Mouse (Mus musculus) heart, embryonic 16.5 days (tissue): ENCODE results near the gene Pbx1. TPM values are rescaled to one million over a fixed set of nuclear protein-coding genes. Genes with fewer than 3 reads are reported as not detected.
A peak's percentile ranks its signal among the peaks of the same experiment; 100 is the strongest.

Experiments
- ATAC-seq: fragments of 200-750 bp; cut with Nextera tagmentation; replicated peaks from 2 replicates; pipeline ENCODE4 v1.8.0; 2017; ENCODE audit warnings: moderate number of reproducible peaks; ENCODE audit not compliant: insufficient read depth, low FRiP score; ENCODE audit errors: extremely low read depth
- H3K27ac ChIP-seq: fragments of 300-500 bp; sonication (generic); 2 replicates; pipeline ENCODE4 v1.5.1; 2014; ENCODE audit warnings: mild to moderate bottlenecking, low read length, control low read depth, moderate library complexity
- H3K27me3 ChIP-seq: fragments of 300-500 bp; sonication (generic); 2 replicates; pipeline ENCODE4 v1.6.1; 2014; ENCODE audit warnings: low read length, mixed read lengths; ENCODE audit not compliant: control insufficient read depth, insufficient read depth
- H3K36me3 ChIP-seq: fragments of 300-500 bp; sonication (generic); 2 replicates; pipeline ENCODE4 v1.6.1; 2014; ENCODE audit not compliant: control insufficient read depth, insufficient read depth
- H3K4me1 ChIP-seq: fragments of 300-500 bp; sonication (generic); 2 replicates; pipeline ENCODE4 v1.6.1; 2014; ENCODE audit warnings: low read length, mixed read lengths; ENCODE audit not compliant: control insufficient read depth, insufficient read depth
- H3K4me2 ChIP-seq: fragments of 300-500 bp; sonication (generic); 2 replicates; pipeline ENCODE4 v1.6.1; 2014; ENCODE audit warnings: low read depth, mild to moderate bottlenecking, control low read depth, low read length
- H3K4me3 ChIP-seq: fragments of 300-500 bp; sonication (generic); 2 replicates; pipeline ENCODE4 v1.5.1; 2014; ENCODE audit warnings: mild to moderate bottlenecking, control low read depth, low read length
- H3K9ac ChIP-seq: fragments of 300-500 bp; sonication (generic); 2 replicates; pipeline ENCODE4 v1.6.1; 2014; ENCODE audit warnings: low read length, control low read depth
- H3K9me3 ChIP-seq: fragments of 300-500 bp; sonication (generic); replicated peaks from 2 replicates; pipeline ENCODE4 v1.6.1; 2016; ENCODE audit warnings: low read length; ENCODE audit not compliant: control insufficient read depth
- WGBS: fragments of 180-500 bp; shearing (Covaris S2); extraction: QIAGEN DNeasy Blood & Tissue Kit; methylation state at CpG from one replicate; pipeline ENCODE4 v1.1.7; 2014; 5-methylcytosine and 5-hydroxymethylcytosine counted together
- polyA plus RNA-seq: library from polyadenylated mRNA; unstranded; fragments of >200 nt; fragmentation: Nextera tagmentation; extraction: Ambion mirVana; gene quantifications from 2 replicates; pipeline ENCODE4 v1.2.1, GENCODE M21; 2015

Pbx1 gene
- polyA plus RNA-seq, 1 experiment from 2014 or later, result 18.0 TPM

- 0 out of 2 replicates have a peak, but pooled peaks cover 3% of the 10 kb centered on the region for H3K36me3 ChIP-seq
- H3K4me1 ChIP-seq, result peaks cover 84% of the 10 kb centered on the region
- H3K9me3 ChIP-seq, result no peaks in the 10 kb centered on the region
- H3K27ac ChIP-seq, result peak overlapping the region; percentile 93
- peak overlapping the region; percentile 56 for H3K4me2 ChIP-seq
- peak; percentile 84 for ATAC-seq
- WGBS, result 11% methylated on average over 23 of the region's 23 CpGs
- peak overlapping the region; percentile 25 for H3K4me3 ChIP-seq
- peak overlapping the region; percentile 54 for H3K9ac ChIP-seq
- H3K27me3 ChIP-seq, result no peaks in the 10 kb centered on the region
Observed at GRCm38 (mm10) chr1:168287843-168288591, 144.1 kb downstream of the Pbx1 start.

- no peak overlapping the region for H3K4me3 ChIP-seq
- peaks cover 78% of the 10 kb centered on the region for H3K4me1 ChIP-seq
- 29% methylated on average over 2 of the region's 2 CpGs for WGBS
- H3K27ac ChIP-seq, result peak overlapping the region; percentile 93
- no peaks in the 10 kb centered on the region for H3K27me3 ChIP-seq
- 0 out of 2 replicates have a peak, but pooled peaks cover 3% of the 10 kb centered on the region for H3K36me3 ChIP-seq
- peak overlapping the region; percentile 56 for H3K4me2 ChIP-seq
- peak overlapping the region; percentile 54 for H3K9ac ChIP-seq
- no peaks in the 10 kb centered on the region for H3K9me3 ChIP-seq
- ATAC-seq, result no peak
Observed at GRCm38 (mm10) chr1:168286862-168287650, 145.0 kb downstream of the Pbx1 start.

DNA sequence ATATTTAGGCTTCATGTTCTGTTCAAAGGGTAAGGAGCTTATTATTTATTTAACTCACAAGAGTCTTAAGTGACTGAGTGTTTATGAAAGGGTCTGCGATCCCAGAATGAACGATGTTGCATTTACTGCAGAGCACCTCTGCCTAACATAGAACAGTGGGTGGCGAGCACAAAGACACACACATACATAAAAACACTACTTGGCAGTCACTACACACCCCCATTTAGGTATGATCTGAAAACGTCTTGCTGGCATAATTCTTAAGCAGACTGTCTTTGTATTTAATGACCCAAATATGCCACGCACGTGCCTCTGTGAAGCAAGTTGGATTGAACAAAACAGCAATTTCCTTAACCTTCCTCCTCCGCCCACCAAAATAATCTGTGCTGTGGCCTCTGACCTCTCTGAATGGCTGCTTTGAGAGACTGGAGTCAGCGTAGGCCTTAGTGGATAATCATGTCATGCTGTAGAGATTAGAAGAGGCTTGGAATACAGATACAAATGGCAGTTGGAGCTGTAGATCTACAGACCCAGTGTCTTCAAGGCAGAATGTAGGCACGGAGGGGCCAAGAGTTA, 147.4 kb downstream of the Pbx1 start:
- Histone ChIP-seq H3K36me3 (no peaks in the 10 kb centered on the region), H3K4me1 (peaks cover 61% of the 10 kb centered on the region), H3K4me3 (no peak overlapping the region), H3K9ac (no peak overlapping the region), H3K27ac (peak overlapping the region; percentile 66; the same call in 1 of the 2 replicates), H3K9me3 (no peaks in the 10 kb centered on the region), H3K4me2 (no peak overlapping the region), H3K27me3 (no peaks in the 10 kb centered on the region)
- no peak for ATAC-seq
- 59% methylated on average over 9 of the region's 9 CpGs for WGBS

DNA sequence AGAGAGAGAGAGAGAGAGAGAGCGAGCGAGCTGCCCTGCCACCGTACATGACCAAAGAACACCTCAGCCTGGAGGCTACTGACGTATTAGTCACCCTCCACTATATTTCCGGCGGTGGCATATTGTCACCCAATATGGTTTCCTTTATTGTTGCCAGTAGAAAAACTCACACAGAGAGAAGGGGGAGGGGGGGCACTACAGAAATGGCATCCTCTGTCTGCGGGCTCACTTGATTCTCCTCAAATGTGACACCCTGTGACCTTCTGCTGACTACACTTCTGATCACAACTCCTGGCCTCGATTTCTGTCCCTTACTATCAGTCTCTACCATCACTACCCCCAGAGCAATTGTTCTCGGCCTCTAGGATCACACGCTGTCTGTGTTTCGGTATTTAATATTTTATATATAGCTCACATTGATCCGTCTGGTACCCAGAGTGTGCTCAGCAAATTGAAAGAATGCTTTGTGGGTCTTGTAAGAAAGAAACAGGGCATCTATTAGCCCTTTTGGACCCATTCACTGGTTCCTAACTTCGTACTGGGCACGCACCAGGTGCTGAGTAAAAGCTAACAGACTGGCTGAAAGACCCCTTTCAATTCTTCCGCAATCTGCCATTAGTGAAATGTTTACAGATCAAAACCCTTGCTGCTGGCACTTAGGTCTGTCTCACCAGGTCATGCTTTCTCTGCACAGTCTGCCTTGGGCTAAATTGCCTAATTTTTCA, 148.1 kb downstream of the Pbx1 start:
- whole genome bisulfite sequencing, result 55% methylated on average over 15 of the region's 15 CpGs
- Histone ChIP-seq H3K4me1 (peaks cover 55% of the 10 kb centered on the region), H3K27ac (peak overlapping the region; percentile 66), H3K4me2 (0 out of 2 replicates have a peak overlapping the region, but pooled peaks have one; percentile 2), H3K4me3 (no peak overlapping the region), H3K9ac (no peak overlapping the region), H3K9me3 (no peaks in the 10 kb centered on the region), H3K36me3 (no peaks in the 10 kb centered on the region), H3K27me3 (no peaks in the 10 kb centered on the region)
- no peak for ATAC-seq

GRCm38 (mm10) chr1:168283421-168283820, 148.6 kb downstream of the Pbx1 start:
- ATAC-seq, result no peak
- no peak overlapping the region for H3K4me3 ChIP-seq
- no peak overlapping the region for H3K9ac ChIP-seq
- 49% methylated on average over 2 of the region's 2 CpGs for WGBS
- H3K9me3 ChIP-seq, result no peaks in the 10 kb centered on the region
- no peaks in the 10 kb centered on the region for H3K36me3 ChIP-seq
- no peaks in the 10 kb centered on the region for H3K27me3 ChIP-seq
- peak overlapping the region; percentile 66 for H3K27ac ChIP-seq
- 0 out of 2 replicates have a peak overlapping the region, but pooled peaks have one; percentile 2 for H3K4me2 ChIP-seq
- H3K4me1 ChIP-seq, result peaks cover 49% of the 10 kb centered on the region

DNA sequence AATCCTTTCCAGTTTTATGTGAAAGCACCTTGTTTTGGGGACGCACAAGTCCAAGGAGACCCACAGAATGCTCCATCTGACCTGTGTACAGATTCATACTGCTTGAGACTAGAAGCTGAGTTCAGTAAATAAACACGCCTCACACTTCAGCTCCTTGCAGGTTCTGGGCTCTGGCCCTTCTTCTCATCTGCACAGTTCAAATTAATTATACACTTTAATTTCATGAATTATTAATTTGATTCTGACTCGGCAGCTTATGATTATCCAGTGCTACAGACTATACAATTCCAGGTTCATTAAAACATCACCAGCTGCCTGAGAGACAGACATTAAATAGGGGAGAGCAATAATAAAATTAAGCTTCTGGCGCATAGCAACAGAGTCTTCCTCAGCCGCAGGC, 156.4 kb downstream of the Pbx1 start:
- Histone ChIP-seq H3K27ac (no peak overlapping the region), H3K4me3 (no peak overlapping the region), H3K9me3 (no peaks in the 10 kb centered on the region), H3K4me1 (peaks cover 5% of the 10 kb centered on the region; the same call in 1 of the 2 replicates), H3K9ac (no peak overlapping the region), H3K27me3 (no peaks in the 10 kb centered on the region), H3K36me3 (no peaks in the 10 kb centered on the region), H3K4me2 (no peak overlapping the region)
- 91% methylated on average over 5 of the region's 5 CpGs for WGBS
- no peak for ATAC-seq

- H3K36me3 ChIP-seq, result no peaks in the 10 kb centered on the region
- no peak overlapping the region for H3K4me2 ChIP-seq
- WGBS, result 87% methylated on average over 4 of the region's 4 CpGs
- H3K27me3 ChIP-seq, result no peaks in the 10 kb centered on the region
- peaks cover 9% of the 10 kb centered on the region for H3K4me1 ChIP-seq
- no peak for ATAC-seq
- no peak overlapping the region for H3K27ac ChIP-seq
- no peak overlapping the region for H3K9ac ChIP-seq
- no peaks in the 10 kb centered on the region for H3K9me3 ChIP-seq
- no peak overlapping the region for H3K4me3 ChIP-seq
Observed at GRCm38 (mm10) chr1:168274296-168274695, 157.8 kb downstream of the Pbx1 start.

DNA sequence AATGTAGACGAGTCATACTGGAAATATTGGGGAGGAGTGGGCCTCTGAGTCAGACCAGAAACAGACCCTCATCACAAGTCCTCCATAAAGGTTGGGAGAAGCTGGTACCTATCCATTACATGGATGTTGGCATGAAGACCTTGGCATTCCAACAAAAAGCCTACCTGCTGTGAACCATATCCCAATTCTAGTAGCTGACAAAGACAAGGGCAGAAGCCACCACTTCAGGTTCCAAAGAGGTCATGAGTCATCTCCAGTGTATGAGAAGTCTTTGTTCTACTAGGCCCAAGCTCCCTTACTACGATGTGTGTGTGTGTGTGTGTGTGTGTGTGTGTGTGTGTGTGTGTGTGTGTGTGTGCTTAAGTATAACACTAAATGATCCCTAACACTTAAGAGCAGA, 160.0 kb downstream of the Pbx1 start:
- H3K4me2 ChIP-seq, result no peak overlapping the region
- peaks cover 26% of the 10 kb centered on the region for H3K4me1 ChIP-seq
- H3K27me3 ChIP-seq, result no peaks in the 10 kb centered on the region
- no peak overlapping the region for H3K4me3 ChIP-seq
- no peak for ATAC-seq
- H3K36me3 ChIP-seq, result no peaks in the 10 kb centered on the region
- 73% methylated on average over 2 of the region's 2 CpGs for WGBS
- H3K9ac ChIP-seq, result no peak overlapping the region
- H3K27ac ChIP-seq, result no peak overlapping the region
- no peaks in the 10 kb centered on the region for H3K9me3 ChIP-seq
